Mouse (Mus musculus) liver, adult 2 months (tissue): ENCODE data around the gene Cd33. TPM values are rescaled to one million over a fixed set of nuclear protein-coding genes. Genes with fewer than 3 reads are reported as not detected.

ENCODE experiments used
- DNase-seq: peaks from one replicate; pipeline ENCODE4 v3.0.0-alpha.2; 2011; ENCODE audit warnings: low read depth, low spot score; ENCODE audit errors: extremely low read depth
- H3K27ac ChIP-seq: fragments of 200-500 bp; replicated peaks from 2 replicates; pipeline ENCODE4 v1.5.1; 2012; ENCODE audit warnings: low read depth, mild to moderate bottlenecking, control low read depth, inconsistent platforms, low read length; ENCODE audit not compliant: insufficient read depth
- H3K27me3 ChIP-seq: fragments of 200-500 bp; 2 replicates; pipeline ENCODE4 v1.6.1; 2012; ENCODE audit warnings: mild to moderate bottlenecking, moderate library complexity, low read length, inconsistent platforms; ENCODE audit not compliant: control insufficient read depth, insufficient read depth
- H3K36me3 ChIP-seq: fragments of 200-500 bp; 2 replicates; pipeline ENCODE4 v1.6.1; 2012; ENCODE audit warnings: low read length, inconsistent platforms; ENCODE audit not compliant: control insufficient read depth, insufficient read depth
- H3K4me1 ChIP-seq: fragments of 200-500 bp; 2 replicates; pipeline ENCODE4 v1.6.1; 2011; ENCODE audit warnings: low read length; ENCODE audit not compliant: control insufficient read depth, insufficient read depth
- H3K4me3 ChIP-seq: fragments of 200-500 bp; 2 replicates; pipeline ENCODE4 v1.5.1; 2011; ENCODE audit warnings: low read depth, mild to moderate bottlenecking, control low read depth, low read length, moderate library complexity; ENCODE audit not compliant: insufficient read depth
- H3K79me2 ChIP-seq: fragments of 200-500 bp; 2 replicates; pipeline ENCODE4 v1.6.1; 2012; ENCODE audit warnings: inconsistent platforms, mild to moderate bottlenecking, low read length, moderate library complexity; ENCODE audit not compliant: control insufficient read depth, insufficient read depth
- H3K9ac ChIP-seq: fragments of 200-500 bp; 2 replicates; pipeline ENCODE4 v1.6.1; 2012; ENCODE audit warnings: low read depth, mild to moderate bottlenecking, control low read depth, inconsistent platforms, low read length
- CTCF ChIP-seq: fragments of 200-500 bp; IDR thresholded peaks from 2 replicates; pipeline ENCODE4 v1.5.1; 2011; ENCODE audit warnings: low read depth, low read length, control low read depth
- POLR2A ChIP-seq: fragments of 200-500 bp; IDR thresholded peaks from 2 replicates; pipeline ENCODE4 v1.6.1; 2011; ENCODE audit warnings: low read length, control low read depth; ENCODE audit not compliant: insufficient read depth; ENCODE audit errors: extremely low read depth
- WGBS: fragments of 180-500 bp; shearing (Covaris S2); methylation state at CpG from one replicate; pipeline ENCODE4 v1.1.7; 2018; 5-methylcytosine and 5-hydroxymethylcytosine counted together
- polyA plus RNA-seq: library from polyadenylated mRNA; depleted of rRNA; stranded (reverse); fragments of >200 nt; gene quantifications from 2 replicates; pipeline ENCODE4 v1.2.3, GENCODE M21; 2012; rRNA removed
- total RNA-seq: library from RNA; depleted of rRNA; stranded (reverse); fragments of >200 nt; gene quantifications from 2 replicates; pipeline ENCODE4 v1.2.3, GENCODE M21; 2014; rRNA removed

The Cd33 gene
- total and polyA plus RNA-seq, 2 experiments = 0.28 to 1.0 TPM

DNA sequence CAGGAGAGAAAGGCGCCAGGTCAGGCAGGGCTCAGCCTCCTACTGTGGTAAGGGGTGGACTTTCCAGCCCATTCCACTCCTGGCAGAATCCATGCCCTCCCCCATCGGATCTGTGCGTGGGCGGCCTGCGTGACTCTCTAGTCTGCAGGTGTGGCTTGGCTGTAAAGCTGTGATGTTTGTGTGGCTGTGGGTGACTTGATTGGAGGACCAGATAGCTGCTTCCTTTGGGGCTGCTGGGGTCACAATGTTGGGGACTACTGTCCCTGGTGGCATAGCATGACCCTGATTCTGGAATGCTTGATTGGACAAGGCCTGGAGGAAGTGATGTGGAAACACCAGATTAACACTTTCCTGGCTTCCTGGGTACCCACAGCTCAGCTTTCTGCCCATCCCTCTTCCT, 55.6 kb downstream of the Cd33 start:
- H3K27ac ChIP-seq = no peak overlapping the region
- H3K9ac ChIP-seq = no peak overlapping the region
- DNase-seq = no peak
- no peak overlapping the region for H3K4me3 ChIP-seq
- 30% methylated on average over 5 of the region's 5 CpGs for WGBS
- TF ChIP-seq POLR2A (no peak), CTCF (no peak)
- H3K36me3 ChIP-seq = no peaks in the 10 kb centered on the region
- H3K4me1 ChIP-seq = no peaks in the 10 kb centered on the region
- no peaks in the 10 kb centered on the region for H3K79me2 ChIP-seq
- peaks cover 9% of the 10 kb centered on the region; the same call in 1 of the 2 replicates for H3K27me3 ChIP-seq

- Histone ChIP-seq H3K79me2 (no peaks in the 10 kb centered on the region), H3K9ac (no peak overlapping the region), H3K36me3 (no peaks in the 10 kb centered on the region), H3K27ac (no peak overlapping the region), H3K27me3 (no peaks in the 10 kb centered on the region), H3K4me3 (no peak overlapping the region), H3K4me1 (no peaks in the 10 kb centered on the region)
- no peak for DNase-seq
- TF ChIP-seq POLR2A (no peak), CTCF (no peak)
- WGBS = 5% methylated on average over 10 of the region's 10 CpGs
Observed at GRCm38 (mm10) chr7:43483236-43483635, 61.0 kb downstream of the Cd33 start.

DNA sequence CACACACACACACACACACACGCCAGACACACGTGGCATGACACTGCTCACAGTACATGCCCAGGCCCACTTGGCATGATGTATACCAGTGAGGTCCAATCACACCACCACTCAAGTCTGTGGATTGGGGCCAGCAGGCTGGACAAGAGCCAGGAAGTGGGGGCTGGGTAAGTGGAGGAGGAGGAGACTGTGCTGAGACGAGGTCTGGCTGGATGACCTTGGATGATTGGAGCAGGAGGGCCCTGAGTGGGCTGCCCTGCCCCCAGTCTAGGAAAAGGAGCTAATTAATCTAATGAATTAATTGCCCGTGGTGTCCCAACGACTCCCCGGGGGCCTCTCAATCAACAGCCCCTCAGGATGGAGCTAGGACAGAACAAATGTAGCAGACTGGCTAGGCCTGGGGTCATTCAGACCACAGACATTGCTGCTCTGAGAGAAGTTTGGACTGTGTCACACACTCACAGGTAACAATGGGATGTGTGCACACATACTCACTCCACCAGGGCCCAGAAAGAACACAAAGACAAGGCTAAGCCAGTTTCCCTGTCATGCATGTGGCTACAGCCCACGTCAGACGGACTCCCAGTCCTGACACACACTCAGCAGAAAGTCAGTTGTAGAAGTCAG, 62.0 kb downstream of the Cd33 start:
- Histone ChIP-seq H3K79me2 (no peaks in the 10 kb centered on the region), H3K4me3 (no peak overlapping the region), H3K36me3 (no peaks in the 10 kb centered on the region), H3K9ac (no peak overlapping the region), H3K27me3 (no peaks in the 10 kb centered on the region), H3K27ac (no peak overlapping the region), H3K4me1 (no peaks in the 10 kb centered on the region)
- TF ChIP-seq CTCF (no peak), POLR2A (no peak)
- DNase-seq = no peak
- WGBS = 72% methylated on average over 8 of the region's 8 CpGs

GRCm38 (mm10) chr7:43481191-43481590, 63.0 kb downstream of the Cd33 start:
- DNase-seq = no peak
- no peak overlapping the region for H3K27ac ChIP-seq
- H3K4me3 ChIP-seq = no peak overlapping the region
- H3K79me2 ChIP-seq = no peaks in the 10 kb centered on the region
- peaks cover 5% of the 10 kb centered on the region; the same call in 1 of the 2 replicates for H3K27me3 ChIP-seq
- H3K4me1 ChIP-seq = no peaks in the 10 kb centered on the region
- H3K36me3 ChIP-seq = no peaks in the 10 kb centered on the region
- H3K9ac ChIP-seq = no peak overlapping the region
- 70% methylated on average over 3 of the region's 3 CpGs for WGBS
- TF ChIP-seq CTCF (no peak), POLR2A (no peak)

DNA sequence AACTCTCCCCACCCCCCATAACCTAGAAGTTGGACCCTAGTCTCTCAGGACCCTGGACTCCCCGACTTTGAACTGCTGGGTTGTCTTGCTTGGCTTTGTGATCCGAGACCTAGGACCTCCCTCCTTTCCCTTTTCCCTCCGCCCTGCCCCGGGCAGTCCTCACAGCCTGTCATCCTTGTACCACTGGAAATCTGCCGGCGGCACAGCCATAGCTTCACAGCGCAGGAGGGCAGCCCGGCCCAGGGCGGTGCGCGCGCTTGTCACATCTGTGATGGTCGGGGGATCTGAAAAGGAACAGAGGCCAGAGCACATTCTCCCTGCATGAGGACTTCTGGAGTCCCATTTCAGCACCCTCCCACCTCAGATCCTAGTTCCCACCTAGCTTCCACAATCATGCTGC, 67.9 kb downstream of the Cd33 start:
- WGBS = 9% methylated on average over 13 of the region's 13 CpGs
- Histone ChIP-seq H3K9ac (no peak overlapping the region), H3K79me2 (no peaks in the 10 kb centered on the region), H3K4me1 (no peaks in the 10 kb centered on the region), H3K36me3 (no peaks in the 10 kb centered on the region), H3K27ac (no peak overlapping the region), H3K4me3 (no peak overlapping the region), H3K27me3 (peaks cover 9% of the 10 kb centered on the region; the same call in 1 of the 2 replicates)
- DNase-seq = no peak
- TF ChIP-seq POLR2A (no peak), CTCF (no peak)

- H3K36me3 ChIP-seq = no peaks in the 10 kb centered on the region
- no peak overlapping the region for H3K27ac ChIP-seq
- no peaks in the 10 kb centered on the region for H3K4me1 ChIP-seq
- H3K9ac ChIP-seq = no peak overlapping the region
- H3K79me2 ChIP-seq = no peaks in the 10 kb centered on the region
- peaks cover 9% of the 10 kb centered on the region; the same call in 1 of the 2 replicates for H3K27me3 ChIP-seq
- no peak overlapping the region for H3K4me3 ChIP-seq
- WGBS = 9% methylated on average over 23 of the region's 23 CpGs
- no peak for DNase-seq
- TF ChIP-seq CTCF (no peak), POLR2A (no peak)
Observed at GRCm38 (mm10) chr7:43475706-43476105, 68.5 kb downstream of the Cd33 start.

Other genes starting within 250 kb of the Cd33 start
- gene Zfp715, start 231.1 kb downstream of the Cd33 start, total RNA-seq = 12.1 and 12.2 TPM in 2 replicates
- gene Zfp715, start 231.1 kb downstream of the Cd33 start, polyA plus RNA-seq = 1.7 and 1.8 TPM in 2 replicates
- gene Siglecf, start 193.1 kb downstream of the Cd33 start, total RNA-seq = 0.09 and 0.27 TPM in 2 replicates
- 0.05 and 0.10 TPM in 2 replicates for gene Siglecf, start 193.1 kb downstream of the Cd33 start, polyA plus RNA-seq
- gene Siglecg, start 136.2 kb downstream of the Cd33 start, total RNA-seq = 0.09 and 0.40 TPM in 2 replicates
- gene Siglecg, start 136.2 kb downstream of the Cd33 start, polyA plus RNA-seq = 0.36 and 1.1 TPM in 2 replicates
- not detected in 2 replicates for gene Lim2, start 116.8 kb downstream of the Cd33 start, total RNA-seq
- not detected in 2 replicates for gene Lim2, start 116.8 kb downstream of the Cd33 start, polyA plus RNA-seq
- gene Nkg7, start 107.4 kb downstream of the Cd33 start, total RNA-seq = 0.81 and 1.1 TPM in 2 replicates
- gene Nkg7, start 107.4 kb downstream of the Cd33 start, polyA plus RNA-seq = 1.7 and 2.5 TPM in 2 replicates
- gene Cldnd2, start 103.6 kb downstream of the Cd33 start, total RNA-seq = not detected in 2 replicates
- gene Cldnd2, start 103.6 kb downstream of the Cd33 start, polyA plus RNA-seq = 0.17 TPM in 1 of 2 replicates, not detected in the other
- gene Etfb, start 100.3 kb downstream of the Cd33 start, total RNA-seq = 473 and 572 TPM in 2 replicates
- 330 and 416 TPM in 2 replicates for gene Etfb, start 100.3 kb downstream of the Cd33 start, polyA plus RNA-seq
- gene Gm45233, start 100.3 kb downstream of the Cd33 start, total RNA-seq = not detected in 2 replicates
- gene Gm45233, start 100.3 kb downstream of the Cd33 start, polyA plus RNA-seq = 0.28 TPM in 1 of 2 replicates, not detected in the other
- 0.37 and 0.47 TPM in 2 replicates for gene Vsig10l, start 81.3 kb downstream of the Cd33 start, total RNA-seq
- gene Vsig10l, start 81.3 kb downstream of the Cd33 start, polyA plus RNA-seq = 0.80 and 1.6 TPM in 2 replicates
- 0.13 and 0.18 TPM in 2 replicates for gene Iglon5, start 54.4 kb downstream of the Cd33 start, total RNA-seq
- gene Iglon5, start 54.4 kb downstream of the Cd33 start, polyA plus RNA-seq = 0.62 and 0.81 TPM in 2 replicates
- not detected in 2 replicates for gene 4931406B18Rik, start 38.5 kb downstream of the Cd33 start, total RNA-seq
- not detected in 2 replicates for gene 4931406B18Rik, start 38.5 kb downstream of the Cd33 start, polyA plus RNA-seq
- gene Zfp658, start 17.8 kb upstream of the Cd33 start, total RNA-seq = 1.1 and 1.2 TPM in 2 replicates
- 0.20 and 0.49 TPM in 2 replicates for gene Zfp658, start 17.8 kb upstream of the Cd33 start, polyA plus RNA-seq
- 3.5 and 3.9 TPM in 2 replicates for gene Zfp719, start 35.2 kb upstream of the Cd33 start, total RNA-seq
- 0.59 and 1.1 TPM in 2 replicates for gene Zfp719, start 35.2 kb upstream of the Cd33 start, polyA plus RNA-seq
- gene Zfp819, start 62.7 kb upstream of the Cd33 start, total RNA-seq = 0.09 TPM in 1 of 2 replicates, not detected in the other
- gene Zfp819, start 62.7 kb upstream of the Cd33 start, polyA plus RNA-seq = not detected in 2 replicates
- gene Ceacam18, start 90.3 kb upstream of the Cd33 start, total RNA-seq = not detected in 2 replicates
- gene Ceacam18, start 90.3 kb upstream of the Cd33 start, polyA plus RNA-seq = not detected in 2 replicates
- gene Siglece, start 115.7 kb upstream of the Cd33 start, total RNA-seq = 2.1 and 3.0 TPM in 2 replicates
- gene Siglece, start 115.7 kb upstream of the Cd33 start, polyA plus RNA-seq = 2.2 and 4.5 TPM in 2 replicates
- gene Ctu1, start 127.6 kb upstream of the Cd33 start, total RNA-seq = 2.4 and 3.2 TPM in 2 replicates
- gene Ctu1, start 127.6 kb upstream of the Cd33 start, polyA plus RNA-seq = 5.1 and 5.8 TPM in 2 replicates
- not detected in 2 replicates for gene Klk14, start 146.0 kb upstream of the Cd33 start, total RNA-seq
- gene Klk14, start 146.0 kb upstream of the Cd33 start, polyA plus RNA-seq = not detected in 2 replicates
- not detected in 2 replicates for gene Klk13, start 168.1 kb upstream of the Cd33 start, total RNA-seq
- not detected in 2 replicates for gene Klk13, start 168.1 kb upstream of the Cd33 start, polyA plus RNA-seq
- gene Klk12, start 224.5 kb upstream of the Cd33 start, total RNA-seq = not detected in 2 replicates
- not detected in 2 replicates for gene Klk12, start 224.5 kb upstream of the Cd33 start, polyA plus RNA-seq
- gene Klk11, start 230.2 kb upstream of the Cd33 start, total RNA-seq = not detected in 2 replicates
- not detected in 2 replicates for gene Klk11, start 230.2 kb upstream of the Cd33 start, polyA plus RNA-seq
- not detected in 2 replicates for gene Klk10, start 236.6 kb upstream of the Cd33 start, total RNA-seq
- gene Klk10, start 236.6 kb upstream of the Cd33 start, polyA plus RNA-seq = not detected in 2 replicates
- not detected in 2 replicates for gene Klk9, start 247.5 kb upstream of the Cd33 start, total RNA-seq
- gene Klk9, start 247.5 kb upstream of the Cd33 start, polyA plus RNA-seq = not detected in 2 replicates